Mouse (Mus musculus) heart, adult 2 months (tissue): ENCODE results near the gene Car14. TPM values are rescaled to one million over a fixed set of nuclear protein-coding genes. Genes with fewer than 3 reads are reported as not detected.

Experiments used
- DNase-seq, 2 experiments: peaks; one replicate each; pipeline ENCODE4 v3.0.0; 2021
- H3K27ac ChIP-seq: fragments of 200-600 bp; 2 replicates; pipeline ENCODE4 v1.8.1; 2022
- H3K27me3 ChIP-seq: fragments of 200-500 bp; 2 replicates; pipeline ENCODE4 v1.6.1; 2012; ENCODE audit warnings: mild to moderate bottlenecking, low read length, inconsistent platforms, mixed read lengths; ENCODE audit not compliant: control insufficient read depth, insufficient read depth
- H3K36me3 ChIP-seq: fragments of 200-500 bp; 2 replicates; pipeline ENCODE4 v1.6.1; 2012; ENCODE audit warnings: low read length, inconsistent platforms; ENCODE audit not compliant: control insufficient read depth, insufficient read depth
- H3K4me1 ChIP-seq: fragments of 200-500 bp; 2 replicates; pipeline ENCODE4 v1.6.1; 2011; ENCODE audit warnings: low read length; ENCODE audit not compliant: control insufficient read depth, insufficient read depth
- H3K4me3 ChIP-seq: fragments of 200-600 bp; 2 replicates; pipeline ENCODE4 v1.8.1; 2022
- H3K79me2 ChIP-seq: fragments of 200-500 bp; replicated peaks from 2 replicates; pipeline ENCODE4 v1.6.1; 2012; ENCODE audit warnings: mild to moderate bottlenecking, inconsistent platforms, low read length, moderate library complexity, mixed read lengths; ENCODE audit not compliant: control insufficient read depth, insufficient read depth
- H3K9ac ChIP-seq: fragments of 200-500 bp; 2 replicates; pipeline ENCODE4 v1.6.1; 2012; ENCODE audit warnings: low read depth, mild to moderate bottlenecking, control low read depth, inconsistent platforms, low read length, mixed read lengths
- CTCF ChIP-seq: fragments of 200-600 bp; IDR thresholded peaks from 2 replicates; pipeline ENCODE4 v1.8.1; 2022; ENCODE audit warnings: antibody characterized with exemption, mild to moderate bottlenecking, moderate library complexity
- EP300 ChIP-seq: fragments of 200-500 bp; IDR thresholded peaks from 2 replicates; pipeline ENCODE4 v1.6.1; 2011; ENCODE audit warnings: low read depth, low read length, control low read depth; ENCODE audit not compliant: insufficient read depth
- POLR2A ChIP-seq: fragments of 200-500 bp; IDR thresholded peaks from 2 replicates; pipeline ENCODE4 v1.6.1; 2011; ENCODE audit warnings: mild to moderate bottlenecking, low read depth, low read length, control low read depth; ENCODE audit not compliant: insufficient read depth
- WGBS: fragments of 180-500 bp; shearing (Covaris S2); methylation state at CpG from one replicate; pipeline ENCODE4 v1.1.7; 2018; 5-methylcytosine and 5-hydroxymethylcytosine counted together
- intact Hi-C: fragments of 180-260 bp; cut with DNase I; formaldehyde crosslinking; loops from one replicate; pipeline ENCODE4 v1.15.1; 2025
- polyA plus RNA-seq: library from polyadenylated mRNA; depleted of rRNA; stranded (reverse); fragments of >200 nt; gene quantifications from 2 replicates; pipeline ENCODE4 v1.2.3, GENCODE M21; 2012
- total RNA-seq, 2 experiments: library from RNA; stranded (reverse); gene quantifications; 2 replicates each; pipeline ENCODE4 v1.2.3; 2021

Car14 gene
- total and polyA plus RNA-seq, 3 experiments: 146 to 227 (median 208) TPM

DNA sequence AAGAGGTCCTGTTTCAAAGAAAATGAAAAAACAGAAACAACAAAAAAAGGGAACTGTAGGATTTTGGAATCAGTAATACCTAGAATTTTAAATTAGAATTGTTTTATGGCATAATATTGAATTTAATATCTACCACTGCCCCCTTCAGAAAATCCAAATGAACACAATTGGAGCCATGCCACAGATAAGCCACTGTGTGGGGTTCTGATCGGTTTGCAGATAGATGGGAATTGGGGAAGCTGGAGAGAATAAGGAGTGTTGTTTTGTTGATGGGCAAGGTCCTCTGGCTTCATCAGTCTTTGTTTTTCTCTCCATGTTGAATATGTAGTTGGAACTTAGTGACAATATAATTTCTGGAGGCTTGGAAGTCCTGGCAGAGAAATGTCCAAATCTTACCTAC, 30.0 kb upstream of the Car14 start:
- Histone ChIP-seq H3K9ac (no peak overlapping the region), H3K27me3 (no peaks in the 10 kb centered on the region), H3K79me2 (no peaks in the 10 kb centered on the region), H3K4me3 (no peak overlapping the region), H3K36me3 (no peaks in the 10 kb centered on the region), H3K27ac (no peak overlapping the region), H3K4me1 (peaks cover 2% of the 10 kb centered on the region)
- TF ChIP-seq EP300: no peak
- TF ChIP-seq CTCF: no peak
- TF ChIP-seq POLR2A: no peak
- intact Hi-C loops: no loop called here
- 76% methylated on average over 1 of the region's 1 CpGs for WGBS
- no peak for DNase-seq

GRCm38 (mm10) chr3:95933111-95933750, 28.7 kb upstream of the Car14 start:
- intact Hi-C loops: no loop called here
- Histone ChIP-seq H3K27me3 (no peaks in the 10 kb centered on the region), H3K4me3 (no peak overlapping the region), H3K27ac (no peak overlapping the region), H3K36me3 (no peaks in the 10 kb centered on the region), H3K4me1 (peaks cover 2% of the 10 kb centered on the region), H3K79me2 (no peaks in the 10 kb centered on the region), H3K9ac (no peak overlapping the region)
- TF ChIP-seq EP300 (no peak), POLR2A (no peak), CTCF (no peak)
- WGBS: 93% methylated on average over 7 of the region's 7 CpGs
- DNase-seq: no peak

GRCm38 (mm10) chr3:95932566-95932965, 28.1 kb upstream of the Car14 start:
- Histone ChIP-seq H3K9ac (no peak overlapping the region), H3K27ac (no peak overlapping the region), H3K79me2 (no peaks in the 10 kb centered on the region), H3K4me3 (no peak overlapping the region), H3K36me3 (no peaks in the 10 kb centered on the region), H3K27me3 (no peaks in the 10 kb centered on the region), H3K4me1 (peaks cover 2% of the 10 kb centered on the region)
- no peak for DNase-seq
- intact Hi-C loops: no loop called here
- no peak for TF ChIP-seq EP300
- TF ChIP-seq CTCF: no peak
- no peak for TF ChIP-seq POLR2A
- 87% methylated on average over 7 of the region's 7 CpGs for WGBS

GRCm38 (mm10) chr3:95932157-95932556, 27.7 kb upstream of the Car14 start:
- intact Hi-C loops: no loop called here
- H3K27me3 ChIP-seq: no peaks in the 10 kb centered on the region
- H3K79me2 ChIP-seq: no peaks in the 10 kb centered on the region
- peaks cover 2% of the 10 kb centered on the region for H3K4me1 ChIP-seq
- TF ChIP-seq CTCF (no peak), POLR2A (no peak), EP300 (no peak)
- H3K9ac ChIP-seq: no peak overlapping the region
- H3K4me3 ChIP-seq: no peak overlapping the region
- H3K36me3 ChIP-seq: no peaks in the 10 kb centered on the region
- no peak overlapping the region for H3K27ac ChIP-seq
- WGBS: 69% methylated on average over 1 of the region's 1 CpGs
- no peak for DNase-seq

GRCm38 (mm10) chr3:95931471-95931870, 27.0 kb upstream of the Car14 start:
- H3K27ac ChIP-seq: no peak overlapping the region
- no peaks in the 10 kb centered on the region for H3K79me2 ChIP-seq
- H3K36me3 ChIP-seq: no peaks in the 10 kb centered on the region
- H3K27me3 ChIP-seq: no peaks in the 10 kb centered on the region
- H3K4me3 ChIP-seq: no peak overlapping the region
- H3K9ac ChIP-seq: no peak overlapping the region
- H3K4me1 ChIP-seq: peaks cover 2% of the 10 kb centered on the region
- intact Hi-C loops: loop anchor here (2.0 kb wide), 1 partner anchor 13 kb away; no protein-coding TSS in a partner anchor
- 84% methylated on average over 1 of the region's 1 CpGs for WGBS
- no peak for TF ChIP-seq POLR2A
- no peak for TF ChIP-seq CTCF
- no peak for TF ChIP-seq EP300
- DNase-seq: no peak

- intact Hi-C loops: loop anchor here (2.0 kb wide), 1 partner anchor 14 kb away; no protein-coding TSS in a partner anchor
Measured at GRCm38 (mm10) chr3:95930471-95930789, 25.9 kb upstream of the Car14 start.

More at GRCm38 (mm10) chr3:95930471-95930789, 25.9 kb upstream of the Car14 start:
- no peak for DNase-seq
- WGBS: 10% methylated on average over 5 of the region's 5 CpGs
- H3K36me3 ChIP-seq: no peaks in the 10 kb centered on the region
- H3K79me2 ChIP-seq: no peaks in the 10 kb centered on the region
- H3K9ac ChIP-seq: peak overlapping the region; percentile 83
- no peaks in the 10 kb centered on the region for H3K27me3 ChIP-seq
- peak overlapping the region; percentile 97 for H3K4me3 ChIP-seq
- H3K4me1 ChIP-seq: peaks cover 2% of the 10 kb centered on the region
- no peak for TF ChIP-seq POLR2A
- TF ChIP-seq EP300: no peak
- TF ChIP-seq CTCF: no peak
- H3K27ac ChIP-seq: peak overlapping the region; percentile 92
